Mouse (Mus musculus): Measurements from ENCODE around the gene Adh1. TPM values are rescaled to one million over a fixed set of nuclear protein-coding genes. Genes with fewer than 3 reads are reported as not detected.

Adh1 gene
- polyA plus RNA-seq, 1 experiment from 2014 or later = 0.30 TPM

DNA sequence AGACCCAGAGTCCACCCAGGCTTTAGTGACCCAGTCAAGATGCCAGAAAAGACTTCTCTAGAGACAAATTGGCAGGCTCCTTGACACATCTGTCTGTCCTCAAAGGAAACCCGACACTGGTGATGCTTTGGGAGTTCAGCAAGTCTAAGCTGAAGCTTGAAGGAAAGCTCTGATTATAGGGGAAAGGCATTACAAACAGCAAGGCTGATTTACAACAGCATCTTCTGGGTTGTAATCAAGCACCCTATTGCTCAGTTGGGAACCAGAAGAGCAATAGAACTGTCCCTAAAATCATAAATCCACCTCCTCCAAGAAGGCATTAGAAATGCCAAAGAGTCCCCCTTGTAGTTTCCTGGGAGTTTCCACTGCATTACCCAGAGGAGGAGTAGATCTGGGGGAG lies 9.7 kb downstream of the Adh1 start:
- DNase-seq (ENCODE audit: low spot score) = no peak
- 45% methylated on average over 1 of the region's 1 CpGs for WGBS
- Histone ChIP-seq H3K4me1 (replicated peaks) (peaks cover 4% of the 10 kb centered on the region), H3K4me3 (no peak overlapping the region), H3K36me3 (no peaks in the 10 kb centered on the region), H3K9me3 (no peaks in the 10 kb centered on the region), H3K27ac (no peak overlapping the region), H3K27me3 (ENCODE audit: insufficient read depth, poor library complexity, severe bottlenecking) (no peaks in the 10 kb centered on the region)

DNA sequence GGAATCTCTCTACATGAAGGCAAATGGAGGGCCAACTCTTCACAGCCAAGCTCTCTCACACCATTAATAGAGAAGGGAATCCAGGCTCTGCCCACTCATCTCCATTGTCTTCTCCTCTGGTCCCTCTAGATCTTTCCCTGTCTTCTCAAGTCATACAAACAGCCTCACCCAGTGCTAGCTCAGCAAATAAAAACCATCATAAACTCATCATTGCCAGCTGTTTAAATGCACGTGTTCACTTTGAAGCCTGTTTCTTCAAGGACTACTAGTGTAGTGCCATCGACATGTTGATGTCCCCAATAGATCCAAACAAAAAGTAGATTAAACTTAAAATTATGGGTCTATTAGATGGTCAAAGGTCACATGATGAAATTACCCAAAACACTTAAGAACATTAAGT lies 10.5 kb downstream of the Adh1 start:
- no peaks in the 10 kb centered on the region for H3K9me3 ChIP-seq
- no peaks in the 10 kb centered on the region for H3K36me3 ChIP-seq
- DNase-seq (ENCODE audit: low spot score) = no peak
- 91% methylated on average over 2 of the region's 2 CpGs for WGBS
- H3K27ac ChIP-seq = no peak overlapping the region
- peaks cover 4% of the 10 kb centered on the region for H3K4me1 ChIP-seq (replicated peaks)
- no peak overlapping the region for H3K4me3 ChIP-seq
- no peaks in the 10 kb centered on the region for H3K27me3 ChIP-seq (ENCODE audit: insufficient read depth, poor library complexity, severe bottlenecking)

DNA sequence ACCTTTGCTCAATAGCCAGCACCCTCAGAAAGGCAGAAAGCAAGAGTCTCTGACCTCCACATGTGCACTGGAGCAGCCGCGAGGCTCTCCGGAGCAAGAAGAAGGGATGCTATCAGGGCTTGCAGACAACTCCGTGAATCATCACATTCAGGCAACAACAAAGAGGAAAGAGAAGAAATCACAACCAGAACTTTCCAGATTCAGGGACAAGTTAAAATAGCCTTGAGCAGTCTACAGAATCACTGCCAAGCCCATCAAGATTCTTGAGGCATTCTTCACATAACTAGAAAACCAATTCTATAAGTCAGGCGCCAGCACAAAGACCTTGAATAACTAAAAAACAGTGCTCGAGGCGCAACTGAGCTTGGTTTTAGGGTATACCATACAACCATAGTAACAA lies 12.3 kb downstream of the Adh1 start:
- peaks cover 4% of the 10 kb centered on the region for H3K4me1 ChIP-seq (replicated peaks)
- no peaks in the 10 kb centered on the region for H3K9me3 ChIP-seq
- H3K27me3 ChIP-seq (ENCODE audit: insufficient read depth, poor library complexity, severe bottlenecking) = no peaks in the 10 kb centered on the region
- WGBS = 91% methylated on average over 7 of the region's 7 CpGs
- no peak overlapping the region for H3K4me3 ChIP-seq
- H3K36me3 ChIP-seq = no peaks in the 10 kb centered on the region
- no peak overlapping the region for H3K27ac ChIP-seq
- DNase-seq (ENCODE audit: low spot score) = no peak

DNA sequence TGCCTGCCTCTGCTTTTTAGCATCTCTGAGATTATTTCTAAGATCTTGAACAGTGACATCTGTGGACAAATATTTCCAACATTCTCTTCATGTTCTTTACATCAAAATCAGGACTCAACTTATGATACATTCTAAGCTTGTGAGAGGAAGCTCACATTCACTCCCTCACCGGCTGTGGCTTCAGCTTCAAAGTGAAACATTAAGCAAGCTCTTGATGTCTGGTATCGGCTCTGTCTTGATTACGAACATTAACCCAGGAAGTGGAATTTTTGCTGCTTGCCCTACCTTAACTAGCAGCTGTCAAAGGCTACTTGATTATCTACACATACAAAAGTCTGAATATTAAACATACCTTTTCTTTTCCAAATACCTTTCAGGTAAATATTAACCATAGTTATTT lies 14.3 kb downstream of the Adh1 start:
- Histone ChIP-seq H3K4me1 (replicated peaks) (peaks cover 4% of the 10 kb centered on the region), H3K9me3 (no peaks in the 10 kb centered on the region), H3K36me3 (no peaks in the 10 kb centered on the region), H3K27ac (no peak overlapping the region), H3K27me3 (ENCODE audit: insufficient read depth, poor library complexity, severe bottlenecking) (no peaks in the 10 kb centered on the region), H3K4me3 (no peak overlapping the region)
- 92% methylated on average over 3 of the region's 3 CpGs for WGBS
- no peak for DNase-seq (ENCODE audit: low spot score)

DNA sequence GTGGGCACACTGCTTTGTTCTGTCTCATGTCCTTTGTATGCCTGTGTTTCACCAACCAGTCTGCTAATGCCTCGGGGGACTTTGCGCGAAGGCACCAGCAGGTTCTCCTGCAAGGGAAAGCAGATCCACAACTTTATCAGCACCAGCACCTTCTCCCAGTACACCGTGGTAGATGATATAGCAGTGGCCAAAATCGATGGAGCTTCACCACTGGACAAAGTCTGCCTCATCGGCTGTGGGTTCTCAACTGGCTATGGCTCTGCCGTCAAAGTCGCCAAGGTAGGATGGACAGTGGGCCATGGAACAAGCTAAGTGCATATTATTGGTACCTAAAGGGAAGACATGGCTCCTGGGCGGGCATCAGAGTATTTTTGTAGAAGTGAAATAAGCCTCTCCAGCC lies 21.8 kb downstream of the Adh1 start:
- peaks cover 8% of the 10 kb centered on the region for H3K4me1 ChIP-seq (replicated peaks)
- H3K27me3 ChIP-seq (ENCODE audit: insufficient read depth, poor library complexity, severe bottlenecking) = no peaks in the 10 kb centered on the region
- WGBS = 60% methylated on average over 9 of the region's 9 CpGs
- H3K36me3 ChIP-seq = no peaks in the 10 kb centered on the region
- H3K4me3 ChIP-seq = no peak overlapping the region
- no peak for DNase-seq (ENCODE audit: low spot score)
- H3K27ac ChIP-seq = no peak overlapping the region
- no peaks in the 10 kb centered on the region for H3K9me3 ChIP-seq

DNA sequence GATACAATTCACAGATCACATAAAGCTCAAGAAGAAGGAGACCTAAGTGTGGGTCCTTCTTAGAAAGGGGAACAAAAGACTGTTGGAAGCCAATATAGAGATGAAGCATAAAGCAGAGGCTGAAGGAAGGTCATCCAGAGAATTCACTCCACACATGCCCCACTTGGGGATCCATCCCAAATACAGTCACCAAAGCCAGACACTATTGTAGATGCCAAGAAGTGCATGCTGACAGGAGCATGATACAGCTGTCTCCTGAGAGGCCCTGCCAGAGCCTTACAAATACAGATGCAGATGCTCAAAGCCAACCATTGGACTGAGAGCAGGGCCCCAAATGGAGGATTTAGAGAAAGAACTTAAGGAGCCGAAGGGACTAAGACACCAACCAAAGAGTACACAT lies 23.0 kb downstream of the Adh1 start:
- Histone ChIP-seq H3K27ac (no peak overlapping the region), H3K4me3 (no peak overlapping the region), H3K36me3 (no peaks in the 10 kb centered on the region), H3K4me1 (replicated peaks) (peaks cover 8% of the 10 kb centered on the region), H3K9me3 (no peaks in the 10 kb centered on the region), H3K27me3 (ENCODE audit: insufficient read depth, poor library complexity, severe bottlenecking) (no peaks in the 10 kb centered on the region)
- no peak for DNase-seq (ENCODE audit: low spot score)
- 89% methylated on average over 1 of the region's 1 CpGs for WGBS

DNA sequence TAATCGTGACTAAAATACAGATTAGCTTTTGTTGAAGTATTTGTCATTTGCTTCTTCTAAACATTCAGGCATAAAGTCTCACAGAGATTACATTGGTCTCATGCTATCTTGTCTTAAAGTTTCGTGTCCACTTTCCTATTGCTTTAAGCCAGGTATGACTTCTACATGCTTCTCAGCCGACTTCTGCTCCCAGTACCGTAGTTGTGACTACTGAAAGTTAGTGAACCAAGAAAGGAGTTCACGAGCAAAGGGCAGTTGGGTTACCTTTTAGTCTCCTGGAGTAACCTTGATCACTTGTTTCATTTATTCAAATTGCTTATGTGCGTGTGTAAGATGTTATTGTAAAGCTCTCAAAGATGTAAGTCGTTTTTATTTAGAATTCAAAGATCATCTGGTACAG lies 25.2 kb downstream of the Adh1 start:
- DNase-seq (ENCODE audit: low spot score) = no peak
- WGBS = 89% methylated on average over 7 of the region's 7 CpGs

DNA sequence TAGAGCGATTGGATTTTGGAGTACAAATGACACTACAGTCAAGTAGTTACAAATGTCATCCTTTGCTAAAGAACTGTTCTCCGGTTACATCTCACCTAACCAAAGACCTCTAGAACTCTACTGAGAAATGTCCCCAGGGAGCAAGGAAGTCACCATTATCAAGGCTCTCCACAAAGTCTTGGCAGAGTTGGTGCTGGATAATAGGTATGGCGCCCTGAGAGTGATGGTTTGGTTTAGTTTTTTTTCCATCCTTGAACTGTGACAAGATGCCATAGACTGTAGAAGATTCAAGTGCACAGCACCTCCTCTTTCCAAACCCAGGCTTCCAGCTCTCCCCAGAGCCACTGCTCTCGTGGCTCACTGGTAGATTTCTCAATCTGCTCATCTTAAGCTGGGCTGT lies 26.9 kb downstream of the Adh1 start:
- Histone ChIP-seq H3K9me3 (no peaks in the 10 kb centered on the region), H3K27me3 (ENCODE audit: insufficient read depth, poor library complexity, severe bottlenecking) (no peaks in the 10 kb centered on the region), H3K27ac (no peak overlapping the region), H3K4me3 (no peak overlapping the region), H3K4me1 (replicated peaks) (peaks cover 6% of the 10 kb centered on the region), H3K36me3 (no peaks in the 10 kb centered on the region)
- no peak for DNase-seq (ENCODE audit: low spot score)
- 90% methylated on average over 4 of the region's 4 CpGs for WGBS

More for the DNA sequence above, 25.2 kb downstream of the Adh1 start:
- Histone ChIP-seq H3K4me1 (replicated peaks) (peaks cover 12% of the 10 kb centered on the region), H3K27me3 (ENCODE audit: insufficient read depth, poor library complexity, severe bottlenecking) (no peaks in the 10 kb centered on the region), H3K4me3 (no peak overlapping the region), H3K27ac (no peak overlapping the region), H3K36me3 (no peaks in the 10 kb centered on the region), H3K9me3 (no peaks in the 10 kb centered on the region)

DNA sequence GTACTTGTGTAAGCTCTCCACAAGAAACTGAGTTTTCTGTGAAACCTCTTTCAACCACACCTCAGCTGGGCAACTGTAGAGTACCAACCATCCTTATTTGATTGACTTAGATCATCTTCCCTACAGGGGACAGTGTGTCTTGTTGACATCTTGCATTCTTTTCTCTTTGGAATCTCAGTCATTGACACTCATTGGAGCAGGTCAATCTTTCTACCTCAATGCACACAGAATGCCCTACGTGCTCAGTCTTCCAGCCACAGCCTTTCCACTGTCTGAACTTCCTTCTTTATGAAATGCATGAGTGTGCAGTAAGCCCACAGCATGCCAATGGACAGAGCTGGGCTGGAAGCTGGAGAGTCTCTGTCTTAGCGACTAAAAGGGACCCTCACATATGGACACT lies 29.9 kb downstream of the Adh1 start:
- H3K4me3 ChIP-seq = no peak overlapping the region
- 61% methylated on average over 2 of the region's 2 CpGs for WGBS
- H3K4me1 ChIP-seq (replicated peaks) = peaks cover 5% of the 10 kb centered on the region; the same call in 1 of the 2 replicates
- no peak for DNase-seq (ENCODE audit: low spot score)
- H3K27me3 ChIP-seq (ENCODE audit: insufficient read depth, poor library complexity, severe bottlenecking) = no peaks in the 10 kb centered on the region
- H3K36me3 ChIP-seq = no peaks in the 10 kb centered on the region
- H3K9me3 ChIP-seq = peaks cover 3% of the 10 kb centered on the region; the same call in 1 of the 2 replicates
- no peak overlapping the region for H3K27ac ChIP-seq

DNA sequence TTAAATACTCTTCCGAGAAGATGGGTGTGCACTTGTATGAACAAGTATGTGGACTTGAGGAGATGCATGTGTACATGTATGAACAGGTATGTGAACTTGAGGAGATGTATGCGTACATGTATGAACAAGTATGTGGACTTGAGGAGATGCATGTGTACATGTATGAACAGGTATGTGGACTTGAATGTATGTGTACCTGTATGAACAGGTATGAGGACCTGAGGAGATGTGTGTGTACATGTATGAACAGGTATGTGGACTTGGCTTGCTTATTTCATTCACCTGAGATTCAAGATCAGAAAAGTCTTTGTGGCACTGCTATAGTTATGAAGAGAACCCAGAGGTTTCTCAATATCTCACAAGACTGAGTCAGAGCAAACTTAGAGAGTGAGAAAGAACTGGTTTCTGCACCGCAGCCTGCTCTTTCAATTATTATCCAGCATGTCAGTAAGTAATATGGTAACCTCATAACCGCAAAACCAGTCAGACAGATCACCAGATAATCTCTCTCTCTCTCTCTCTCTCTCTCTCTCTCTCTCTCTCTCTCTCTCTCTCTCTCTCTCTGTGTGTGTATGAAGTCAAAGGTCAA lies 30.8 kb downstream of the Adh1 start:
- WGBS = 94% methylated on average over 4 of the region's 4 CpGs

DNA sequence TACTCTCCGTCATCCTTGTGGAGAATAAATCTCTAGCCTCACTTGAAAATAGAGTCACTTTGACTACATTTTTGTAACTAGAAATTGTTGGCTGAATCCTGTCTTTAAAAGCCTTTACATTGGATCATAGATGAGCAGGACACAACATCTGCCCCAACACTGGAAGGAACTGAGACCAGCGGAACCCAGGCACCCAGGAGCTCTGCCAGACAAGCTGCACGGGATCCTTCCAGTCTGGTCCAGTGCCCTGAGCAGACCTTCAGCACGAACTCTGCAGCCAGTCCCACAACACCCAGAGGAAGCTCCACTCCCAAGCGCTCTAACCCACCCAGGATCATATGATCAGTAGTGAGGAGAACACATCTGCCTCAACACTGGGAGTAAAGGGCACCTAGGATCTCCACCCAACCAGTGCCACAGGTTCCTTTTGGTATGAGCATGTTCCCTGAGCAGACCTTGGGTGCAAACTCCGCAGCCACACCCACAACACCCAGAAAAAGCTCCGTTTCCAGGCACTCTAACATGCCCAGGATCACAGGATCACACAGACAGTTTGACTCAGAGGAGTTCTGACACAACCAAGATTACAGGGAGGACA lies 32.6 kb downstream of the Adh1 start:
- no peak for DNase-seq (ENCODE audit: low spot score)
- peaks cover 5% of the 10 kb centered on the region; the same call in 1 of the 2 replicates for H3K4me1 ChIP-seq (replicated peaks)
- WGBS = 88% methylated on average over 7 of the region's 7 CpGs
- H3K27ac ChIP-seq = no peak overlapping the region
- H3K9me3 ChIP-seq = peaks cover 12% of the 10 kb centered on the region
- H3K36me3 ChIP-seq = no peaks in the 10 kb centered on the region
- H3K4me3 ChIP-seq = no peak overlapping the region
- H3K27me3 ChIP-seq (ENCODE audit: insufficient read depth, poor library complexity, severe bottlenecking) = no peaks in the 10 kb centered on the region

More for the DNA sequence above, 30.8 kb downstream of the Adh1 start:
- Histone ChIP-seq H3K27ac (no peak overlapping the region), H3K36me3 (no peaks in the 10 kb centered on the region), H3K27me3 (ENCODE audit: insufficient read depth, poor library complexity, severe bottlenecking) (no peaks in the 10 kb centered on the region), H3K4me3 (no peak overlapping the region), H3K4me1 (replicated peaks) (peaks cover 5% of the 10 kb centered on the region; the same call in 1 of the 2 replicates), H3K9me3 (peaks cover 3% of the 10 kb centered on the region; the same call in 1 of the 2 replicates)
- no peak for DNase-seq (ENCODE audit: low spot score)

DNA sequence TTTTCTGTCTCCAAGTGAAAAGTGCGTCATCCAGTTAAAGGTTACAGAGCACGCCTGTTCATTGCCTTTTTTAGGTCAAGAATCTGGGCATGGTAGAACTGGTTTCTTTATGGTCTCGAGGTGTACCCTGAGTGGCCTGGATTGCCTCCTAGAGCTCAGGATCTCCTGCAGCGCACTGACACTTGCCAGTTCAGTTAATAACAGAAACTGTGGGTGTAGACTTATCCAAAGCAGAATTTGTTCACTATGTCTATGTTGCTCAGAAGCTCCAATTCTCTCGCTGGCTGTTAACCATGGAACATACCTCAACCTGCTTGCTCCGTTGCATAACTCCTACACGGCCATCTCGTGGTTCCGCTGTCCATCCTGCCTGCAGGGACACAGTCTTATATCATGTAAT lies 39.3 kb downstream of the Adh1 start:
- Histone ChIP-seq H3K36me3 (no peaks in the 10 kb centered on the region), H3K27me3 (ENCODE audit: insufficient read depth, poor library complexity, severe bottlenecking) (no peaks in the 10 kb centered on the region), H3K9me3 (peaks cover 20% of the 10 kb centered on the region), H3K4me3 (no peak overlapping the region), H3K4me1 (replicated peaks) (peaks cover 16% of the 10 kb centered on the region), H3K27ac (no peak overlapping the region)
- DNase-seq (ENCODE audit: low spot score) = no peak
- 90% methylated on average over 9 of the region's 9 CpGs for WGBS

DNA sequence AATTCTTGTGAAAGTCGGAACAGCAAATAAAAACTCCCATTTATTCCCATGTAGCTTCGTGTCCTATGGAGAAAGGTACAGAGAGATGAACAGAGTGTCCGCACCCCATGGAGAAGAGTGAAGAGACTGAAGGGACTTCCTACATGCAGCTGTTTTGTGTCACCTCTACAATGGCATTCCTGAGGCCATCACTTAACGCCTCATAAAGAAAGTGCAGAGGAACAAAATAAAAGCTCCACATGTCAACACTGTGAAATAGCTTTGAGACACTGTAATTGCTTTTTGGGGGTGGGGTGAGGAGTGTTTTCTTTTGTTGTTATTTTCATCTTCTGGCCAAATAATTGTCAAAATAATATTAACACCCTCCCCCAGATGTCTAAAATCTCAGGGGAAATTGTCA lies 41.9 kb downstream of the Adh1 start:
- no peak overlapping the region for H3K4me3 ChIP-seq
- no peaks in the 10 kb centered on the region for H3K27me3 ChIP-seq (ENCODE audit: insufficient read depth, poor library complexity, severe bottlenecking)
- H3K9me3 ChIP-seq = peaks cover 15% of the 10 kb centered on the region; the same call in 1 of the 2 replicates
- DNase-seq (ENCODE audit: low spot score) = no peak
- 45% methylated on average over 4 of the region's 4 CpGs for WGBS
- H3K4me1 ChIP-seq (replicated peaks) = peaks cover 28% of the 10 kb centered on the region
- no peak overlapping the region for H3K27ac ChIP-seq
- H3K36me3 ChIP-seq = no peaks in the 10 kb centered on the region
